Mouse (Mus musculus) R1 (cell line): ENCODE results near the gene Itgal.

Experiments used
- DNase-seq: peaks from one replicate; pipeline ENCODE4 v3.0.0-alpha.2; 2018; ENCODE audit warnings: low read depth, low spot score

Itgal gene

GRCm38 (mm10) chr7:127378310-127378921, 82.4 kb downstream of the Itgal start:
- no peak for DNase-seq
